Mouse (Mus musculus) olfactory bulb, adult 2 months (tissue): ENCODE results near the gene Ccdc114.

Experiments
- CTCF ChIP-seq: fragments of 200-500 bp; IDR thresholded peaks from 2 replicates; pipeline ENCODE4 v1.5.1; 2012; ENCODE audit warnings: low read depth, mild to moderate bottlenecking, low read length, moderate library complexity; ENCODE audit not compliant: insufficient read depth
- POLR2A ChIP-seq: fragments of 200-500 bp; IDR thresholded peaks from 2 replicates; pipeline ENCODE4 v1.6.1; 2012; ENCODE audit warnings: mild to moderate bottlenecking, low read depth, low read length, moderate library complexity; ENCODE audit not compliant: insufficient read depth

DNA sequence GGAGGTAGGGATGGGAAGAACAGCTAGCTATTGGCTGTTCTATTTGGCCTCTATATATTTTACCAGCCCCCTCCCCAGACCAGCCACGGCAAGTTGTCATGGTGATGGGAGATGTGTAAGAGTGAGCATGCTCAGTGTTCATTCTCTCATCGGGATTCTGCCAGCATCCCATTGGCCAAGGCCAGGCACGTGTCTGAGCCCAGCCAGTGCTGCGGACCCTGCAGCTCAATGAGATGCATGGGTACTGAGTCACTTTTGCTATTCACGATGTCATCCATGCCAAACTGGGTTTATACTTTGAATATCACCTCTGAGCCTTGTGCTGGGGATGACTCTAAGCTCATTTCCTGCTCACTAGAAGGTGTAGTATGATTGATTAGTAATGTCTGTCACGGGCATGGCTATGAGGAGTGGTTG lies 49.4 kb downstream of the Ccdc114 start:
- TF ChIP-seq POLR2A (no peak), CTCF (no peak)
